Mouse (Mus musculus): ENCODE data around the gene Sfrp4.

Gene Sfrp4

GRCm38 (mm10) chr13:19630768-19631709 lies 8.1 kb downstream of the Sfrp4 start:
- DNase-seq (ENCODE audit: extremely low read depth, low read depth) = no peak

GRCm38 (mm10) chr13:19636131-19636530 lies 13.2 kb downstream of the Sfrp4 start:
- no peak for DNase-seq (ENCODE audit: extremely low read depth, low read depth)

DNA sequence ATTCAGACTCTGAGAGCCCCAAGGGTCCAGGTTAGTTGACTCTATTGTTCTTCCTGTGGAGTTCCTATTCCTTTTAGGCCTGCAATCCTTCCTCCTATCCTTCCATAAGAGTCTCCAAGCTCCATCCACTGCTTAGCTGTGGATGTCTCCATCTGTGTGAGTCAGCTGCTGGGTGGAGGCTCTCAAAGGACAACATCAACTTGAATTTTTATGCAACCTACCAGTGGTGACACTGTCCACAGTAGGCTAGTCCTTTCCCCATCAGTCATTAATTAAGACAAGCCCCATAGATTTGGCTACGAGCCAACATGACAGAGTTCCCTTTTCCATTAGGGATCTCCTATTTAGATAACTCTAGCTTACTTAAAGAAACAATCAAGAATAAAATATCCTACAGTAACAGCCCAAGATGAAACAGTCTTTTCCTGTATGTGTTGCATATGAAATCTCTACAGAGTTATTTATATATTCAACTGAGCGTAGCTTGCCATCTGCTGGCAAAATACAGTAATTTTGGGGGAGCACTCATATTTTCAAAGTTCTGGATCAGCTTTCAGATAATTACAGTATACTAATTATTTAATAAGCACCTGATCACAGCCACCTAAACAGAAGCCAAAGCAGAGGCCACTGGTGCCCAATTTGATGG lies 17.4 kb downstream of the Sfrp4 start:
- no peak for DNase-seq (ENCODE audit: extremely low read depth, low read depth)

GRCm38 (mm10) chr13:19643519-19643918 lies 20.6 kb downstream of the Sfrp4 start:
- no peak for DNase-seq (ENCODE audit: extremely low read depth, low read depth)

DNA sequence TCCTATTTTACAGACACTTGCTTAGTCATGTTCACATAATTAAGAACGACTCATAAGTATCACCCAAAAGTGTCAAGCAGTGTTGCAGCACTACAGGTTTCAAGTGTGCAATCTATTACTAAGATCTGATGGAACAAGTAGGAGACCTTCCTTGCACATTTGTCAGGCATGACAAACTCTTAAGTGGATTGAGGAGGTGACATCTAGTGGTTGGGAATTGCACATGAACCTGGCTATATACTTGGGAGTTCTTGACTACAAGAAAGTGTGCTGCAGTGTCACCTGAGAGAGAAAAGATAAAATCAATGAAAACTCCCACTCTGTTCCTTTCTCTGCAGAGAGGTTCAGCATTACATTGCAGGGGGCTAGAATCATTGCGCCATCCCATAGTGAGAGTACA lies 21.3 kb downstream of the Sfrp4 start:
- no peak for DNase-seq (ENCODE audit: extremely low read depth, low read depth)

GRCm38 (mm10) chr13:19649824-19650223 lies 26.9 kb downstream of the Sfrp4 start:
- no peak for DNase-seq (ENCODE audit: extremely low read depth, low read depth)

DNA sequence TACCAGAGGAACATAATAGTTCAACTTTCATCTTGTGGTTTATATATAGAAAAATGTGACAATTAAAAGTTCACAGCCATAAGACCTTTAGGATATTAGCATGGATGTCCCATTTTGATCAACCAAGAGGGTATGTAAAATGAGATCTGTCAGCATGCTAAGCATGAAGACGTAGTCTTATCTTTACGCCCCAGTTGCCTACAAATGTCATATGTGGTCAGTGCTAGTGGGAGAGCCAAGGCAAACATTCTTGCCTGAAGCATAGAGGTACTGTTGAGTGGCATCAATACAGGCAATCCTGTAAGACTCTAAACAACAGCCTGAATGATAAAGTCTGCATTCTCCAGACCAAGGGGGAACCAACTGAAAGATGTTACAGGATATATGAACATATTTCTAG lies 29.5 kb downstream of the Sfrp4 start:
- DNase-seq (ENCODE audit: extremely low read depth, low read depth) = no peak

DNA sequence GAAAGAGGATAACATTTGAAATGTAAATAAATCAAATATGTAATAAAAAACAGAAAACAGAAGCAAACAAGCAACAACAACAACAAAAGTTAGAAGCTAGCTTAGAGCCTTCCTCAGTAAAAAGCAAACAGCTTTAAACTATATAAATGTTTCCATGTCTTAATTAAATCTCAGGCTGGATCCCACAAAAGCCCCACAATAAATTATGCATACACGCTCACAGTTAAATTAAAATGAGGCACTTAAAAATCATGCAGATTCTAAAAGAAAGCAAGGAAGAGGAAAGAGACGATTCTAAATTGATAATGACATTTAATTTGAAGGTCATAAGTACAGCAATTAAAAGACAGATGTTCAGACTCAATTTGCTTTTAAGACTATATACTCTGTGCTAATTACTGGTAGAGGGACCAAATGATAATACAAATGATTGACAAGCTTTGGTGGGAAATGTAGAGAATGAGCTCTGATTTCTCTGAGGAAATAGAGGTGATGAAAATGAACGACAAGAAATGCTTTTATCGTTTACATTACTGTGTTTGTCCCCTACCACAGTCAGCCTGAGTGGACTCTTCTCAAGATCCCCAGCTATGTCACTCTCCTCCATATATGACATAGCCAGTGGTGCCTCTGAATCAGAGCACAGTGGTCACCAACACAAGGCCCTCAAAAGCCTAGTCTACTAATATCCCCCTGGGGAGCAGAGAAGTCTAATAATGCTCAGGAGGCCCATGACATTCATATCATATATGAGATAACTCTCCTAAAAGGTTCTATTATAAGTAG lies 45.6 kb downstream of the Sfrp4 start:
- DNase-seq (ENCODE audit: extremely low read depth, low read depth) = no peak

GRCm38 (mm10) chr13:19674025-19674424 lies 51.1 kb downstream of the Sfrp4 start:
- DNase-seq (ENCODE audit: extremely low read depth, low read depth) = no peak

GRCm38 (mm10) chr13:19674601-19675000 lies 51.7 kb downstream of the Sfrp4 start:
- DNase-seq (ENCODE audit: extremely low read depth, low read depth) = no peak

Data from MEL-GATA-1-ER (cell line).